Mouse (Mus musculus) layer of hippocampus, adult 11-12 months (tissue): ENCODE results near the gene Folr2.

Experiments
- DNase-seq: peaks from one replicate; pipeline ENCODE4 v3.0.0; 2022; ENCODE audit warnings: low spot score

The Folr2 gene

DNA sequence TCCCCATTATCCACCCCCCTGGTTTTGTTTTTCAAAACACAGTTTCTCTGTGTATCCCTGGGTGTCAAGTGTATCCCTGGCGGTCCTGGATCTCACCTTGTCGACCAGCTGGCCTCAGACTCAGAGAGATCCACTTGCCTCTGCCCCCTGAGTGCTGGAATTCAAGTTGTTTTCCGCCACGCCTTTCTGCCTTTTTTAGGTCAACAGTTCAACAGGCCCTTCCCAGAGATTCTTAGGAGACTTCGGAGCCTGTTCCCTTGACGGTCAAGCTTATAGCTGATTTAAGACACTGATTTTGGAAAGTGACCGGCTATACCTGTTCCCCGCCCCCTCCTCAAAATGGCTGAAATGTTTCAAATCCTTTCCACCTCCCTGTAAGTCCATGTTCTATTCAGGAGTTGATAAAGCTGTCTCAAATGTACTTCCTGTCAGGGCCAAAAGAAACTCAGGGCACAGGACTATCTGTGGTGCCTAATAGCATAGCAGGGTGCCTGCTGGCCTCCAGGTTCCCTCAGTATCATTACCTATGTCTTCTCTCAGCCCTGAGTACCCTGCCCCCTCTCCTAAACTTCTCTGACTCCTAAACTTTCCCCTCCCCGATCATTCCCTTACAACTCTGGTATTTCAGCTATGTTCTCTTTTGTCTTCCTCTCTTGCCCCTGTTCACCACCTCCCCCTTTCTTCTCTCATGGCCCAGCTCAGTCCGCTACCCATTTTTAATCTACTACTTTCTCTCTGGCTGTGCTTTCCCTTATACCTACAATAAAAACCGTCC lies 9.7 kb upstream of the Folr2 start:
- DNase-seq, result no peak

DNA sequence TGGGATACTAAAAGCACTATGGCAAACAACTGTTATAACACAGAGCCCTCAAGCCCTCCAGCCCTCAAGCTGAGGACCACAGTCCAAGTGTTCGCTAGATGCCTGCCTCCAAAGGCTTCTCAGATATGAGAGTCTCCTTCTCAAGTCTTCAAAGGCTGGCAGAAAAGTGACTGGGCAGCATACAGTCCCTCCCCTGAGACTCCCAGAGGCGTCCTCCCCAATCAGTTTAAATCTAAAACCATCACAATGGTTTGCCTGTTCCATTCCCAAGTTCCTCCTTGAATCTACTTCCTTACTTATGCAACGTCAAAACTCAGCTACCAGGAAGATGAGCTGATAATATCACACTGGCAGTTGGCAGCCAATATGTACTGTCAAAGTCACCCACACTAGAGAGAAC lies 6.4 kb upstream of the Folr2 start, which contains the start of gene Anapc15:
TSS of gene Anapc15 (plus strand) at position 301 of the 400 bp plus-strand sequence.
- DNase-seq, result no peak

DNA sequence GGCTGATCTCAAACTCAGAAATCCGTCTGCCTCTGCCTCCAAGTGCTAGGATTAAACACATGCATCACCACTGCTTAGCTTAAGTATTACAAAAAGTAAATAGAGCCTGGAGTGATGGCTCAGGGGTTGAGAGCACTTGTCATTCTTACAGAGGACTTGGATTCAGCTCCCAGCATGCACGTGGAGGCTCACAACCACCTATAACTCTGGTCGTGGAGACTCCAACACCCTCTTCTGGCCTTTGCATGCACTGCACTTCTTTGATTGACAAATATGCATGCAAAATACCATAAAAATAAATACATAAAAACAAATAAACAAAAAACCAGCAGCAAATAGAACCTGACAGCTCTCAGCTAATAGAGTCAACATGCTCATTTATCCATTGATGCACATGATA lies 5.3 kb upstream of the Folr2 start:
- DNase-seq, result no peak

DNA sequence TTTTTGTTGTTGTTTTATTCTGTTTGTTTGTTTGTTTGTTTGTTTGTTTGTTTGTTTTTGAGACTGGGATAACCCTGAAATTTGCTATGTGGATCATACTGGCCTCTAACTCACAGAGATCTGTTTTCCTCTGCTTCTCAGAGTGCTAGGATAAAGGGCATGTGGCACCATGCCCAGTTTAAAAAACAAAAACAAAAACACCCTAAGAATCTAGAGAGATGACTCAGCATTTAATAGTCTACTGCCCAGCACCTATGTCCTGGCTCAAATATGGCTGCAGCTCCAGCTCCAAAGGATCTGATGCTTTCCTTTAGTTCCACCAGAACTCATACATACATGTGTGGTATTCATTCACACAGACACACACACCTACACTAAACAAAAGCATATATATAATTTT lies 4.0 kb upstream of the Folr2 start:
- DNase-seq, result no peak

DNA sequence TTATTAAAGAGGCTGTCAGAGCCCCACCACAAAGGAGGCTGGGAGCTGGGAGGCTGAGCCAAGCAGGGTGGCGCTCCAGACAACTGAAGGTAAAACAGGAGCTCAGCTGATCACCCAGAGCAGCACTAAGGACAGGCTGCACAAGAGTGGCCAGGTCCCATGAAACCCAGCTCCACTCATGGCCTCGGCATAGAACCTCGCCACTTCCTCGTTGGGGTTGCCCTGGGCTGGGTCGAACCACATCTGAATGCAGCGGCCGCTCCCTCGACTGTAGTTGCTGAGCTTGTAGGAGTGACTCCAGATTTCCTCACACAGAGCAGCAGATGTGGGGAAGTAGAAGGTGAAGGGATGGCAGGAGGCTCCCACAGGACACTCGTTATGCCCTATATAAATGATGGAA lies 1.4 kb upstream of the Folr2 start:
- DNase-seq, result peak; percentile 28

DNA sequence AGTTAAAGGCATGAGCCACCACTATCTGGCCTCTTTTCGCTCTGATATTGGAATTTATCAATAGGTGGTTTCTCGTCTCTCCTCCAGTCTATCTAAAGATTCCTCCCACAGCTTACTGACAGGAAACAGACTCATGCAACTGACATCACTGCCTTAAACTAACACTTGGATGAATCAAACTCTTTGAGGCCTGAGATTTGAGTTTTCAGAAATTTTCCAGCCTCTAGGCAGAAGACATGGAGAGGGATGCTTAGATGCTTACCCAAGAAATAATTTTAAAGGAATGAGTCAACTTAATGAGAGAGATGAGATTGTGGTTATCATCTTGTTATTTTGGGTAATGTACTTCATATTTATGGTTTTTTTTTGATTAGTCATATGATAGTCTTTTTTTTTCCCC lies 3.2 kb downstream of the Folr2 start:
- no peak for DNase-seq

DNA sequence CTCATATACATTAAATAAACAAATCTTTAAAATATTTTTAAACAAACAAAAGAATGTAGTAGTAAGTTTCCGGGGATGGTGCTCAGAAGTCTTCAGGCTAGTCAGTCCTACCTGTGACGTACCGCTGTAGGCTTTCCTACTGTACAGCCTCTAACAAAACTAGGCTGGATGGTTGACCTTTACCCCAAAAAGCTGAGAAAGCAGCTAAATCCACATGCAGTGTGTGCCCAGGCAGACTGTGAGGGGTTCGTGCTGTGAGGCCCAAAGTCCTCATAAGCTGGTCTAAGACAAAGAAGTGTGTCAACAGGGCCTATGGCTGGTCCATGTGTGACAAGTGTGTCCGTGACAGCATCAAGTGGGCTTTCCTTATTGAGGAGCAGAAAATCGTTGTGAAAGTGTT lies 4.1 kb downstream of the Folr2 start:
- no peak for DNase-seq

DNA sequence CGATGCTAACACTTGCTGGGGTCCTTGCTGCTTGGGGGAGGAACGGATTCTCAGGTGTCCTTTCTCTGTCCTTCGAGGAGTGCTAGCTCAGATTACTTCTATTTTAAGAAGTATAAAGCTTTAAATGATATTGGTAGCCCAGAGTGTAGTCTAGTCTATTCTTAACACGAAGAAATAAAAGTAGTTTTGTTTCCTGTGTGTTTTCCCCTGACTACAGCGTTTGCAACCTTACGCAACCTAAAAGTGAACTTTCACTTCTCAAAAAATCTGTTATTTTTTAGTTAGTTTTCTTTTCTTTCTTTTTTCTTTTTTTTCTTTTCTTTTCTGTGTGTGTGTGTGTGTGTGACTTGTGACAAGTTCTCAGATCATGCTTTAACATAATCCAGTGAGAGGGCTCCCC lies 5.3 kb downstream of the Folr2 start:
- no peak for DNase-seq

DNA sequence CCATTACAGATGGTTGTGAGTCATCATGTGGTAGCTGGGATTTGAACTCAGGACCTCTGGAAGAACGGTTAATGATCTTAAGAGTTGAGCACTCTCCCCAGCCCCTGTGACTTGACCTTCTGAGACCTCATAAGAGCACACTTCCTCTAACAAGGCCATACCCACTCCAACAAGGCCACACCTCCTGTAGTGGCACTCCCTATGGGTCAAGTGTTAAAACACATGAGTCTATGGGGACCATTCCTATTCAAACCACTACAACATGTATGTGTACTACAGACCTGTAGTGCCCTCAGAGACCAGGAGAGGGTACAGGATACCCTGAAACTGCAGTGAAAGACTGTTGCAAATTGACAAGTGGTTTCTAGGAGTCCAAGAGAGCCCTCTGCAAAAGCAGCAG lies 9.1 kb downstream of the Folr2 start:
- DNase-seq, result no peak

DNA sequence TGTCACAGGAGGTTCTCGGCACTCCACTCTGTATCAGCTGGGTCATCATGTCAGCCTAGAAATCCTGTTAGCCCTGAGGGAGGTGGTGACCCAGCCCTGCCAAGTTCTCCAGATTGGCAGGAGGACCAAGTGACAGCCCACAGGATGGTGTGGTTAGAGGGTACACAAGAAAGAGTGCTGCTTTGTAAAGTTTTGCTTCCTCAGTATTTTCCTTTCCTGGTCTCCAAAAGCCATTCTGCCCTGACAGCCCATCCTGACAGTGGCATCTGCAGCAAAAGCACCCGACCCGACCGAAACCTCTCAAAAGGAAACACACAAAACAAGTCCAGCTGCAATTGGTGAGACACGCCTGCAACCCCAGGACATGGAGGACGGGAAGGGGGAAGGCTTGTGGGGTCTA lies 12.8 kb downstream of the Folr2 start:
- no peak for DNase-seq

DNA sequence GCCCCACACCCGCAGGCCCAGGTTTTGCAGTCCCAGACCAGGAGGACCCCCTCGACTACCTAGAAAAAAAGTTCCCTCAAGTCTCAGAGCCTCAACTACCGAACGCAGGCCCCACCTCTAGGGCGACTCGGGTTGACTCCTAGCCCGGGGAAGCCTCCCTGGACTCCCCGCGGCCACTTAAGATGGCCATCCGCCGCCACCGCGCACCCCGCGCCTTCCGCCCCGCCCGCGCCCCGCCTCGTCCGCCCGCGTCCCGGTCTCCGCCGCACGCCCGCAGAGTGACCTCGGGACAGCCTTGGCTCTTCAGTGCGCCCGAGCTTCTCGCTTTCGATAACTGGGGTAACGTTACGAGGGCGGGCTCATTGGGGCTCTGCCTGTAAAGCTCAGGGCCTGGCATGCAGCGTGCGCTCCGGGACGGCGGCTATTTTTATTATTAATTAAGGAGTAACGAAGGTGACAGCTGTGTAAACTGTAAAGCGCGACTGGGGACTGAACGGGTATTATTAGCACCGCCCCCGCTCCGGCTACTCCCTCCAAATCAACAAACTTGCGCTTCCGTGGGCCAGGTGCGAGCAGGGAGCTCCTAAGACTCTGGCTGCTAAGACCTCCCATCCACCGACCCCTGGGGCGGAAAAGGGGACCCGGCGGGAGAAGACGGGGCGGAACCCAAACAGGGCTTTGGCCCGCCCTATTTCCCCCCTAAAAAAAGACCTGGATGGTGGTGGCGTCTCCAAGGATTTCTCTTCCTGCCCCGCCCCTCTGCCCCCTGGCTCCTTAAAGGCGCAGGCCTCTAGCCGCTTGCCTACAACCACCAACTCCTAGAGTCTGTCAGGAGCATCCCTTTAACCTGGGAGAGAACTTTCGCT lies 19.2 kb downstream of the Folr2 start, which contains the start of gene Inppl1:
TSS of gene Inppl1 (minus strand) at position 624 of the 866 bp plus-strand sequence.
- peak; percentile 78 for DNase-seq

DNA sequence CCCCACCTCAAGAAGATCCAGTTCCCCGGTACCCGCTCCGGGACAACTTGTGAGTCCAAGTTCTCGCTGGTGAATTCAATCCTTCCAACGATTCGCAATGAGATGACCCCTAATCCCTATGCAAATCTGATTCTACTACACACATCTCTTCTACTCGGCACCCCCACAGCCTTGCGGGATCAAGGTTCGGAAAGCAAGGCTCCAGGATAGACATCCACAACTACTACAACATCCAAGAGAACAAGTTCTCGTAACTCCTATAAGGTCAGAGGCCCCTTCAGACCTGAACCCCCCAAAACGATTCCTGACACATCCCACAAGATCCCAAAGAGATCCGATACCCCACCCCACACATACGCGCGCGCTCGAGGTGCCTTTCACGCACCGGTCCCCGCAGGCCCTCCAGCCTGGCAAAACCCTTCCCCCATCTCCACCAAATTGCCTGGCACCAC lies 19.8 kb downstream of the Folr2 start:
- no peak for DNase-seq

DNA sequence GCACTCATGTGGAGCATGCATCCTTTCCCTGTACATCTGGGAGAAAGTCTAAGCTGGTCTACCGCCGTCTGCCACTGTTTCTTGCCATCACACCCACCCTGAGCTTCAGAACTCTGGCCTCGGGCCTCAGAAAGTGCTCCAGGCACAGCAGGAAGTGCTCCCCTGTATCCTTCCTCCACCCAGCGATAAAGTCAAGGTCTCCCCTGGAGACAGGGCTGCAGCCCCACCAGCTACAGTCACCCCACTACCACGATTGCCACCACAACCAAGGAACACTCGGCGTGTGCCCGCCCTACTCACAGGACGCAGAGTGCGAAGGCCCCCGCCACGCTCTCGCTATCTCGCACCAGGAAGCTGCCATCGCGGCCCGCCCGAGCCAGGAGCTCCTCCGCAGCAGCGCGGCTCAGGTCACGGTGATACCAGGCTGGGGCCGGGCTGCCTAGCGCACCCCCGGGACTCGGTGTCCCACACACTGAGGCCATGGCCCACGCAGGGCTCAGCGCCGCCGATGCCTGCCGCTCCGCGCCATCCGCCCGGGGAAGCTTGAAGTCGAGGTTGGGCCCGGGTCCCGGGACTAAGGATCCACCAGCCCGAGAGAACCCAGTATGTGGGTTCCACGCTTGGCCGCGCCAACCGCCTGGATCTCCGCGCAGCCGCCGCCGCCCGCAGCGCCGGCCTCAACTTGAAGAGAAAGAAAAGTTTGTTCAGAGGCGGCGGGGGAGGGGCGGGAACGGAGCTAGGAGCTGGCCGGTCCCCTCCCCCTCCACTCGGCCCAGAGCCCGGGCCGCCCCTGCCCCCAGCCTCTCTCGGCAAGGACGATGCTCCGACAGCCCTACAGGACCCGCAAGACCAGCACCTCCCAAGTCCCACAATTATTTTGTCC lies 20.5 kb downstream of the Folr2 start:
- peak; percentile 41 for DNase-seq

DNA sequence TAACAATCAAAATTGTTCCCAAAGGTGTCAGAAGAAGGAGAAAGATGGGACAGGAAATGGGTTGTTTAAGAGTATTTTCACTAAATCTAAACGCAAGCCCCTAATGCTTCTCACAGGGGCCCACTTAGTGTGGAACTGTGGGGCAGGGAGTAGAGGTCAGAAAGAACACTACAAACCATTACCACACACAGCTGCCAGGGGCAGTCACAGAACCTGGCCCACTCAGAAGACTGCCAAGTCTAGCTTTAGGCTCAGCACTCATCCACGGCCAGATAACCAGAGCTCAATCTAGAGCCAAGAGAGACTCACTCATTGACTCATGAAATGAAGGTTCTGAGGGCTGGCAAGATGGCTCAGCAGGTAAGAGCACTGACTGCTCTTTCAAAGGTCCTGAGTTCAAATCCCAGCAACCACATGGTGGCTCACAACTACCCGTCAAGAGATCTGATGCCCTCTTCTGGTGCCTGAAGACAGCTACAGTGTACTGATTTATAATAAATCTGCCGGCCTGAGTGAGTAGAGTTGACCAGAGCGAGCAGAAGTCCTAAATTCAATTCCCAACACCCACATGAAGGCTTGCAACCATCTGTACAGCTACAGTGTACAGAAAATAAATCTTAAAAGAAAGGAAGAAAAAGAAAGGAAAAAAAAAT lies 21.4 kb downstream of the Folr2 start:
- no peak for DNase-seq

DNA sequence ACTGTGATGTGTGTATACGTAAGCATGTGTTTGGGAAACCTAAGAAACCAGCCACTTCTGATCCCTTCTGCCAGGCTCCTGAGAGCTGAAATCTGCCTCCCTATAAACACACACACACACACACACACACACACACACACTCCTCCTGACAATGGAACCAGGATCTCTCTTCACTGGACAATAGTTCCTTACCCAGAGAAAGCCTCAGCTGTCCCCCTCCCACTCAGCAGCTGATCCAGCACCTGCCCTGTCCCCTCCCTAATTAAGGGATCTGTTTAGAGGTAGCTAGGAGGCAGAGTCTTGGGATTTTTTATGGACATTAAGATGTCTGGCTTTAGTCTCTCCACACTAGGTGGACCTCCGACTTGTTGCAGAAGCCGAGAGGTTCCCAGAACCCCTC lies 22.1 kb downstream of the Folr2 start:
- DNase-seq, result no peak

DNA sequence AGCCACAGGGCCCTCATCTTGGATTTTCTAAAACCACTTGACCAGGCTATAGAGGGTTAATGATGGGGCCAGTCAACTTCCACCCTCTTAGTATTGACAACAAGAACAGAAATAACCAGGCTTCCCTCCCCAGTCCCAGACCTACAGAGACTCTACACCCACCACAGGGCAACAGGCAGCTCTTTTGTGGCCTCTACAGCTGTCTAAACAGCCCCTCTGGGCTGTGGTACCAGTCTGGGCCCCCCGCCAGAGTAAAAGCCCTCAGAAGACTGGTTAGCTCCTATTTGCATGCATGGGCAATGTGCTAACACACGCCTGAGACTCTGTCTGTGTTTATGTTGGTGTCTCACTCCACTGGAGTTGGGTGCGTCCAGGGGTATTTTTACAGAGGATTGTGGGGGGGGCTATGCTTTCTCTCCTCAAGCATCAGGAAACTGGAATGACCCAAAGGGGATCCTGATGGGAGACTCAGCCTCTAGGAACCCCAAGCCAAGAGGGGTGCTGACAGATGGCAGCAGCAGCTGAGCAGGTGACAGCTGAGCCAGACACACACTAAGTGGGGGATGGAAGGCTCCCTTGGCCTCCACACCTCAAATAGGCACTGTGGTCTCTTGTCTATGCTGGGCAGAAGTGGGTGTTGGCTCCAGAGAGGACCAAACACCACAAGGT lies 22.9 kb downstream of the Folr2 start:
- no peak for DNase-seq

DNA sequence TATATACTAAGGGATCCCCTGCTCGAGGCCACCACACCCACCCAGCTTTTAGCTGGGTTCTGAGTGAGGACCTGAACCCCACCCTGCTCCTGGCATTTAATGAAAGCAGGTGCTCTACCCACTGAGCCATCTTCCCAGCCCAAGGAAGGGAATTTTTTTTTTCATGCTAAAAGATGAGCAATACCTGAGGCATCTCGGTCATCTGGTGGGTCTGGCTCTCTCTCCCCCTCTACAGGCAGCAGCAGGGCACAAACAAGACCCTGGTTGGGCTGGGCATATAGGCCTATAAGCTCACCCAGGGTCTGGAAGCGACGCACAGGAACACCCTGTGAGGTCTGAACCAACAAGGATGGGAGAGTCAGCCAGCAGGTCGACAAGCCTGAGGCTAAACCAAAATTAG lies 23.6 kb downstream of the Folr2 start:
- DNase-seq, result no peak

DNA sequence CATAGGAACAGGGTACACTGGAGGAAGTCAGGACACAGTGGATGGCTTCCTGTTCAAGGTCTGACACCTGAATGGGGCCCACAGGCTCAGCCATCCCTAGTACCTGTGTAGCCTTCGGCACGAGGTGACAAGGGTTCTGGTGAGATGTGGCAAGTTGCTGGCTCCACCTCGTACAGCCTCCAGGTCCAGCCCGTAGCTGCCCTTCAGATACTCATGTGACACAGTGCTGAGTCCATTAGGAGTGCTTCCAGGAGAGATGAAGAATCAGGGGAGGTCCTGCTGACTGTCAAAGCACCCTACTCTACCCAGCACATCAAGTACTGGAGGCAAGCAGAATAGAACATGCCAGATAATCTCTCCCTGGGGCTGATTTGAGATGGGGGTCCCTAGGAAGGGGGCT lies 24.6 kb downstream of the Folr2 start:
- no peak for DNase-seq

DNA sequence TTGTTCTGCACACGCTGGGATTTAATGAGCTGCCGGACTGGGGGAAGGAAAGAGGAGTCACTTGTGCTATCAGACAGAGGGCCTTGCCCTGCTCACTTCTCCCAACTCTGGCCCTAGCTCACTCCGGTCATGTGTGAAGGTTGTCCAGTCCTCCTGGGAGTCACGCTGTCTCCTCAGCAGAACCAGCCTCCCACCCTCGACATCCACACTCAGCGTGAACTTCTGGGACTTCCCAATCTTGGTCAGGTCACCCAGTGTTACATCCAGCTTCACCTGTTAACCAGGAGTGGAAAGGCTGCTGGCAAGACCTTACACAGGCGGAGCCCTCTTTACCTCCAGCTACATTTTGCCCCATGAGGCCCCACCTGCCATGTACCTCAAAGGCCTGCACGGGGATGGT lies 25.6 kb downstream of the Folr2 start:
- no peak for DNase-seq

DNA sequence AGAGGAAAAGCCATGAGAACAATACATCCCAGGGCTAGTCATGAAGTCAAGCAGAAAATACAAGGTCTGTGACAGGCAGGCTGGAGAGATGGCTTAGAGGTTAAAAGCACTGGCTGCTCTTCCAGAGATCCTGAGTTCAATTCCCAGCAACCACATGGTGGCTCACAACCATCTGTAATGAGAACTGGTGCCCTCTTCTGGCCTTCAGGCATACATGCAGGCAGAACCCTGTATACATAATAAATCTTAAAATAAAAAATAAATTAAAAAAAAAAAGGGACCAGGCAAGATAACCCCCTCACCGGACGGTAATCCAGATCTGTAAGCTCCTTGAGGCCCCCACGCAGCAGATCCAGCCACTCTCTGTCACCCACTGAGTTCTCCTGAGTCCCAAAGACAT lies 26.6 kb downstream of the Folr2 start:
- no peak for DNase-seq
